Mouse (Mus musculus) MEL (cell line): ENCODE data around the gene Mael.

ENCODE experiments used
- CHD2 ChIP-seq: IDR thresholded peaks from 2 replicates; pipeline ENCODE4 v1.6.1; 2011; ENCODE audit warnings: low read length, improper control_type of control experiment
- CTCF ChIP-seq, 3 experiments: IDR thresholded peaks in 2 of 3; conservative IDR thresholded peaks in 1 of 3; 2 replicates each; pipeline ENCODE4 v1.5.1; 2011 to 2012; ENCODE audit warnings: low read length in 3 of 3, low read depth in 2 of 3, mild to moderate bottlenecking in 2 of 3, improper control_type of control experiment in 1 of 3, inconsistent platforms in 1 of 3, mixed read lengths in 1 of 3, moderate library complexity in 1 of 3; ENCODE audit not compliant: control insufficient read depth in 1 of 3, insufficient read depth in 1 of 3, poor library complexity in 1 of 3, severe bottlenecking in 1 of 3
- SIN3A ChIP-seq: IDR thresholded peaks from 2 replicates; pipeline ENCODE4 v1.6.1; 2012; ENCODE audit warnings: low read length, improper control_type of control experiment, inconsistent platforms

- no peak for TF ChIP-seq CHD2
- TF ChIP-seq SIN3A = no peak
- TF ChIP-seq CTCF (IDR thresholded peaks at IDR 0.05 in 2 of 3, conservative IDR thresholded peaks at IDR 0.05 in 1 of 3; ENCODE audit: control insufficient read depth in 1 of 3, insufficient read depth in 1 of 3, low read depth in 2 of 3, low read length in 3 of 3, poor library complexity in 1 of 3, severe bottlenecking in 1 of 3) = no peak
These were observed 78.4 kb downstream of the Mael start for GRCm38 (mm10) chr1:166160111-166160510.
